Mouse (Mus musculus): ENCODE results near the gene Ahnak2.
"Not testable (repeated sequence)": the region's sequence is repeated elsewhere in the genome, so short reads cannot be mapped to it uniquely, and the experiment has no call there.

The Ahnak2 gene

DNA sequence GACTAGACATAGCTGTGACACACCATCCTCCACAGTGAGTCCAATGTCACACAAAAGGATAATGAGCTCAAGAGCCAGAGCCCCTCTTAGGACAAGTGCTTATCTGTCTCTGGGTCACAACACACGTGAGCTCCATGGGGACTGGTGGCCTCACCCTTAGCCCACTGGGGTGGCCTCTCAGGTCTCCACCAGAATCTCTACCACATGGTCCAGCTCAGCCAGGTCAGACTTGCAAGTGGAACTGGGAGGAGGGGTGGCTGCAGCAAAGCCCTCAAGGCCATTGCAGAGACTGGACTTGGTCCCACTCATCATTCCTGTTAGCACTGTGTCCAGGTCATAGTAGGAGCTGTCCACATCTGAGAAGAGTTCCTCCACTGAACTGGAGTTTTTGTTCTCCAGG is 18.8 kb upstream of the Ahnak2 start:
- no peak for DNase-seq (ENCODE audit: low read depth)

GRCm38 (mm10) chr12:112820401-112820999 is 18.0 kb upstream of the Ahnak2 start:
- DNase-seq (ENCODE audit: low read depth) = no peak

DNA sequence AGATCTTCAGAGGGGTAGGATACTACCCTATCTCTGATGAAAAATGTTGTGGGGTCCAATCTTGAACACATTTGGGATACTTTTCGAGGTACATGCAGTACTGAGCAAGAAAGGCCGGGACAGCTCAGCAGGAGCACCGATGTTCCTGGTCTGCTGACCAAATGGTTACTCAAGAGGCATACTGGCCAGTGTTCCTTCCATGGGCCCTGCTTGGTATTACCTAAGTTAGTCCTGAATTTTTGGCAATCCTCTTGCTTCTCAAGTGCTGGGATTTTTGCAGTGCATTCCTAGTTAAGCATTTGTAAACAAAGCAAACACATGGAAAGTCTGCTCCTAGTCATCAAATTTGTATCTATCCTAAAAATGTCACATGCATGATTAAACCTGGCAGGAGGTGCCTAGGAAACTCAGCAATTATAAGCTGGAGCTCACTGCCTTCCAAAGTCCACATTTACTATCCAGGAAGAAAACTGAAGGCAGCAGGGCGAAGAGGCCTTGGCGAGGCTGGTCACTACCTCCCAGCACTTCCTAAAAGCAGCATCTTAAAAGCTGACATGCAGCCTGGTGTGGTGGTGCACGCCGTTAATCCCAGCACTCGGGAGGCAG is 16.7 kb upstream of the Ahnak2 start:
- DNase-seq (ENCODE audit: low read depth) = no peak

DNA sequence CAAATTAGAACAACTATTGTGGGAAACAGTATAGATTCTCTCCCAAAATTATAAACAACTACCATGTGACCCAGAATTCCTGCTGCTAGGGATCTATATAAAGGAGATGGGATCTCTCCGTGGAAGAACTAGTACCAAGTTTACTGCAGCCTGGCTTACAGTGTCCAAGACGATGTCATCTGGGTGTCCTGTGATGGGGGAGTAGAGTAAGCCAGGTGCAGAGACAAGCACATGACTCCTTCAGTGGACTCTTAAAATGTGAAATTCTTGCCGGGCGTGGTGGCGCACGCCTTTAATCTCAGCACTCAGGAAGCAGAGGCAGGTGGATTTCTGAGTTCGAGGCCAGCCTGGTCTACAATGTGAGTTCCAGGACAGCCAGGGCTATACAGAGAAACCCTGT is 14.4 kb upstream of the Ahnak2 start:
- DNase-seq (ENCODE audit: low read depth) = not testable (repeated sequence)

DNA sequence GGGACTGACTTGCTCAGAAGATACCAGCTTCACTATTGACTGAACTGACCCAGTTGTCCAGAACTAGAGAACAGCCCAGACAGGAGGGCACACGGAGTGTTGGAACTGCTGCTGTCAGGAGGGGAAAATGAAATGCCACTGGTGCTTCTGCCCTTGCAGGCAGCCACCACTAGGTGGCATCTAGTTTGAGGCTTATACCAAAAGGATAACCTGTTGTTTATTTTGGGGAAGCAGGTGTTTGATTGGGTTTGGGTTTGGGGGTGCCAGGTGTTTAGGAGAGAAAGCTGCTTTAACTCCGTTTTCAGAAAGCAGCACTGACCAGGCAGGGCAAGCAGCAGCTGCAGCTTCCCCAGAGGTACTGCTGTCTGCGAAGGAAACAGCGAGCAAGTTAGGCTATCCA is 13.8 kb upstream of the Ahnak2 start:
- DNase-seq (ENCODE audit: low read depth) = no peak

GRCm38 (mm10) chr12:112814682-112815470 is 12.4 kb upstream of the Ahnak2 start:
- DNase-seq (ENCODE audit: low read depth) = no peak

- DNase-seq (ENCODE audit: low read depth) = no peak
These were observed 10.9 kb upstream of the Ahnak2 start for GRCm38 (mm10) chr12:112813370-112813769.

DNA sequence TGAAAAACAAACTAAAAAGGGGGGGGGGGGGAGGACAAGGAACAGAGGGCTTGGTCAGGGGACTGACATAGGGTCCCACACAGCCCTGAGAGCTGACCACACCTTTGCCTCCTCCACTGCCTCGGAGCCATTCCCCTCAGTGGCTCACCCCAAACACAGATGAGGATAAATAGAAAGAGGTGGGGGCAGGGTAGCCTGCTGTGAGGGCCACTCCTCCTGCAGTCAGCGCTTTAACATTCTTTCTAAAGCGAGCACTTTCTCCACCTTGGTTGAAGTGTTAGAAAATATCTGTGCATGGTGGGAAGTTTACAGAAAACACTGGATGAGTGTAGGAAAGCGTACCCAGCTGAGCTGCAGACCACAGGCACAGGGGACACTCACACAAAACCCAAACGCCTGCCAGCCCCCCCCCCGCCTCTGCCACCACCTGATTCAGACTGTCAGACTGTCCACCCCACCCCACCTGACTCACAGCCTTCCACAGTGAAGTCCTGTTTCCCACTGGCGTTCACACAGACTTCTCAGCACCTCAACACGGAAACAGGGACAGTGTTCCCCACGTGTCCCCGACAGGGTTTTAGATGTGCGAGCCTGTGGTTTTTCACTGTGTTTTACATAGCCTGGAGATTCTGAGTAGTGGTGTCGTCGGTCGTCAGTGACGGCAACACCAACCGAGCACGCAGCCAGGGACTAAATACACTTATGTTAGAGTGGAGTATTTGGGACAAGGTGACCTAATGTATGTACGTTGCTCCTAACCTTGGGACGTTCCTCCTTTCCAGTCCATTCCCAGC is 7.8 kb upstream of the Ahnak2 start:
- DNase-seq (ENCODE audit: low read depth) = no peak

DNA sequence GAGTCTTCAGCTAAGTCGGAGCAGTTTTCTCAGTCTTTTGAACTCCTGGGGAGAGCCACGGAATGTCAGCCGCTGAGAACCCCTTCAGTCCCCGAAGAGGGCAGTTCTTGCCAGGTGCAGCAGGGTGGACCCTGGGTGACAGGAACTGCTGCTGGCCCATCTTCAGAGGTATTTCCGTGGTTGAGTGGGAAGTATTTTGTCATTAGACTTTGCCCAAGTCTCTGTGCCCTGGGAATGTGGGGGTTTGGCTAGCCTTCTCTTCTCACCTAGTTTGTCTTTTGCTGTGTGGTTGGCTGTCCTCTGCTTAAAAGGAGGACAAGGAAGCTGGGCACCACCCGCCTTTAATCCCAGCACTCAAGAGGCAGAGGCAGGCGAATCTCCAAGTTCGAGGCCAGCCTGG is 7.2 kb upstream of the Ahnak2 start:
- no peak for DNase-seq (ENCODE audit: low read depth)

GRCm38 (mm10) chr12:112808587-112809364 is 6.3 kb upstream of the Ahnak2 start, which contains the start of gene Clba1:
Gene Clba1, plus strand, starts transcription at chr12:112808937.
- DNase-seq (ENCODE audit: low read depth) = peak; percentile 91

DNA sequence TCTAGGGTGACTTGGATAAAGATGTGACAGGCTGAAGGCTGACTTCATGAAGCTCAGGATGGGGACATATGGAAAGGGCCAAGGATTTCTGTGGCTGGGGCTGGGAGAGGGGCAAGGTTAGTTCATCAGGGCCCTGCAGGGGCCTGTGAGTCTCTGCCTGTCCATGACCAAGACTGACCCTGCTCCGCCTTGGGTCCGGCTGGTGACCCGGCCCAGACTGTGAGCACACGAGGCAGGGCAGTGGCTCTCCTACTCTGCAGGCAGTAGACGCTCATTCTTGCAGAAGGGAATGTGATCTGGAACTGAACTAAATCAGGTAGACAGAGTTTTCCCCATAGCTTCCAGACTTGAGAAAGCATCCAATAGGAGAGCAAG is 5.7 kb upstream of the Ahnak2 start:
- no peak for DNase-seq (ENCODE audit: low read depth)

GRCm38 (mm10) chr12:112807796-112808195 is 5.3 kb upstream of the Ahnak2 start:
- no peak for DNase-seq (ENCODE audit: low read depth)

GRCm38 (mm10) chr12:112806044-112806443 is 3.6 kb upstream of the Ahnak2 start:
- DNase-seq (ENCODE audit: low read depth) = no peak

GRCm38 (mm10) chr12:112804046-112804445 is 1.6 kb upstream of the Ahnak2 start:
- DNase-seq (ENCODE audit: low read depth) = no peak

- no peak for DNase-seq (ENCODE audit: low read depth)
These were observed 460 bp upstream of the Ahnak2 start for GRCm38 (mm10) chr12:112802917-112803316.

DNA sequence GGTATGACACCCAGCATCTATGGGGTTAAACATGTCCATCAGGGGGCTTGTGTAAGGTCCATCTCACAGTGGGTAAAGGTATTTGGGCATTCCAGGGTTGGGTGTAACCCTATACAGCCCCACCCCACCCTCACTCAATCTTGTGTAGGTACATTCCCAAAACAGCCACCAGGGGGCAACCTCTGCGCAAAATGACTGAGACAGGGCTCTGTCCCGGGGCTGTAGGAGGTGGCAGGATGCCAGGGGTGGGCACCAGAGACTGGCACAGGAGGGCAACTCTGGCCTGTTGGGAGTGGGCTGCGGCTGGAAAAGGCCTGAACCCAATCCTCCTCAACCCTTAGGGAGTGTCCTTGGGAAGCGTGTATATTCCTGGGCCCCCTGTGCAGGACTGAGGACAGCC is 2.0 kb downstream of the Ahnak2 start:
- no peak for DNase-seq (ENCODE audit: low read depth)

DNA sequence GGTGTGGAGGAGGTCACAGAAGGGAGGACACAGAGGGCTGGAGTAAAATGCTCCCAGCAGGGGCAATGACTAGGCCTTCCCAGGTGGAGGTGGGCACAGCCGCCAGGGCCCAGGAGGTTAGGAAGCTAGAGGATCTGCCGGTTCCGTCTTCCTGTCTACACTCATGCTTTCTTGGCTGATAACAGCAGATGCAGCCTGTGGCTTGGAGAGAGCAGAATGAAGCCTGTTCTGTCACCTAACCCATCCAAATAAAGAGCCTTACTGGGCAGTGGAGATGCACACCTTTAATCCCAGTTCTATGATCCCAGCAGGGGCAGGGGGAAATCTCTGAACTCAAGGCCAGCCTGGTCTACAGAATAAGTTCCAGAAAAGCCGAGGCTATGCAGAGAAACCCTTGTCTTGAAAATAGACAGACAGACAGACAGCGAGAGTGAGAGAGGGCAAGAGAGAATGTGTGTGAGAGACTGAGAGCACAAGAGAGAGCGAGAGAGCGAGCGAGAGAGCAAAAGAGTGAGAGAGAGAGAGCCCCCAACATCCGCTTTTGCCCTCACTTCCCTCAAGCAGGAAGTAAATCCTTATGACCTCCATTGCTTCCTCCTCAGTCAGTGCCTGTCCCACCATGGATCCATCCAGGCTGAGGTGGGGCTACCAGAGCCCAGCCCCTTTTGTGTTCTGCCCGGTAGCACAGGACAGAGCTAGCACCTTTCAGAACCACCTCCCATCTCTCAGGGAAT is 3.1 kb downstream of the Ahnak2 start:
- no peak for DNase-seq (ENCODE audit: low read depth)

DNA sequence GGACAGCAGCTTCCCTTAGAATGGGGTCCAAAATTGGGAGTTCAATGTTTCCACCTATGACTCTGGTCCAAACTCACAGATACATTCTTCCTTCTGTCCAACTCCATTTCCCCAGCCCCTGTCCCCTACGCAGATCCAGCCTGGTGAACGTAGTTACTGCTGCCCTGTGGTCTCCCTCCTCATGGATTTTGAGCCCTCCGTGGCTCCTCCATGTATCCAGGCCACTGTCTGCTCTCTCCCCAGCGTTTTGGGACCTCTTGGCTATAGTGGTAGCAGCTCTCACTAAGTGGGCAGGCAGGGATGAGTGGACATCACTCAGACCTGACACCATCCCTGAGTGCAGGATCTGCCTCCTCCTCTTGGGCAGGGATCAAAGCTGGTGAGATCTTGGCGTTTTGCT is 3.7 kb downstream of the Ahnak2 start:
- DNase-seq (ENCODE audit: low read depth) = no peak

GRCm38 (mm10) chr12:112798332-112798681 is 4.2 kb downstream of the Ahnak2 start:
- no peak for DNase-seq (ENCODE audit: low read depth)

- DNase-seq (ENCODE audit: low read depth) = peak; percentile 91
These were observed 4.7 kb downstream of the Ahnak2 start for GRCm38 (mm10) chr12:112797672-112798331.
